Mouse (Mus musculus) liver, postnatal 0 days (tissue): ENCODE measurements around the gene Pxmp4.

ENCODE experiments used
- CTCF ChIP-seq: sonication (generic); IDR thresholded peaks from 2 replicates; pipeline ENCODE4 v1.5.1; 2016; ENCODE audit warnings: antibody characterized with exemption, low read depth
- EP300 ChIP-seq: IDR thresholded peaks from 2 replicates; pipeline ENCODE4 v1.6.1; 2016; ENCODE audit warnings: antibody characterized with exemption, low read depth, mild to moderate bottlenecking

DNA sequence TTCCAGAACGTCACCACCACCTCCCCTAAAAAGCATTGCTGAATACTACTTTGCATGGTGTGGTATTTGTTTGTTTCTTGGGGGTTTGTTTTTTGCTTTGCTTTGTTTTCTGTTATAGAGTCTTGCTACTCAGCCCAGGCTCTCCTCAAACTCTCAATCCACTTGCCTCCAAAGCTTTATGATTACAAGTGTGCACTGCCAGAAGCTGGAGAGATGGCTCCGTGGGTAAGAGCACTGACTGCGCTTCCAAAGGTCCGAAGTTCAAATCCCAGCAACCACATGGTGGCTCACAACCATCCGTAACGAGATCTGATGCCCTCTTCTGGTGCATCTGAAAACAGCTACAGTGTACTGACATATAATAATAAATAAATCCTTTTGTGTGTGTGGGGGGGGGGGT, 2.9 kb downstream of the Pxmp4 start:
- TF ChIP-seq CTCF (peak; percentile 37; the same call in 1 of the 2 replicates), EP300 (no peak)
